Mouse (Mus musculus) intestine, embryonic 15.5 days (tissue): ENCODE results near the gene Gm10100. TPM values are rescaled to one million over a fixed set of nuclear protein-coding genes. Genes with fewer than 3 reads are reported as not detected.
"Not testable (repeated sequence)": the region's sequence is repeated elsewhere in the genome, so short reads cannot be mapped to it uniquely, and the experiment has no call there.

Source experiments
- ATAC-seq: fragments of 200-750 bp; cut with Nextera tagmentation; 2 replicates; pipeline ENCODE4 v1.8.0; 2017; ENCODE audit warnings: moderate TSS enrichment, moderate library complexity
- H3K27ac ChIP-seq: fragments of 300-500 bp; sonication (generic); 2 replicates; pipeline ENCODE4 v1.5.1; 2015; ENCODE audit warnings: mild to moderate bottlenecking, inconsistent platforms
- H3K27me3 ChIP-seq: fragments of 300-500 bp; sonication (generic); replicated peaks from 2 replicates; pipeline ENCODE4 v1.6.1; 2015; ENCODE audit warnings: inconsistent platforms
- H3K36me3 ChIP-seq: fragments of 300-500 bp; sonication (generic); 2 replicates; pipeline ENCODE4 v1.6.1; 2015; ENCODE audit warnings: inconsistent platforms
- H3K4me1 ChIP-seq: fragments of 300-500 bp; sonication (generic); replicated peaks from 2 replicates; pipeline ENCODE4 v1.6.1; 2015; ENCODE audit warnings: inconsistent platforms
- H3K4me2 ChIP-seq: fragments of 300-500 bp; sonication (generic); replicated peaks from 2 replicates; pipeline ENCODE4 v1.6.1; 2015; ENCODE audit warnings: mild to moderate bottlenecking, inconsistent platforms
- H3K4me3 ChIP-seq: fragments of 300-500 bp; sonication (generic); replicated peaks from 2 replicates; pipeline ENCODE4 v1.5.1; 2015; ENCODE audit warnings: inconsistent platforms
- H3K9ac ChIP-seq: fragments of 300-500 bp; sonication (generic); 2 replicates; pipeline ENCODE4 v1.6.1; 2015; ENCODE audit warnings: inconsistent platforms
- H3K9me3 ChIP-seq: fragments of 300-500 bp; sonication (generic); 2 replicates; pipeline ENCODE4 v1.6.1; 2016; ENCODE audit warnings: inconsistent platforms
- WGBS: fragments of 180-500 bp; shearing (Covaris S2); methylation state at CpG from one replicate; pipeline ENCODE4 v1.1.7; 2015; 5-methylcytosine and 5-hydroxymethylcytosine counted together
- polyA plus RNA-seq: library from polyadenylated mRNA; unstranded; fragments of >200 nt; fragmentation: Nextera tagmentation; extraction: Ambion mirVana; gene quantifications from 2 replicates; pipeline ENCODE4 v1.2.1, GENCODE M21; 2015

Gene Gm10100
- polyA plus RNA-seq, 1 experiment from 2014 or later = not detected

GRCm38 (mm10) chr10:77769727-77770126 is 43.4 kb downstream of the Gm10100 start:
- no peak for ATAC-seq

GRCm38 (mm10) chr10:77771225-77771624 is 44.9 kb downstream of the Gm10100 start, which contains the start of gene Gm3238:
Gene Gm3238, minus strand, starts transcription at chr10:77771325.
- H3K27ac ChIP-seq, H3K4me2 ChIP-seq, ATAC-seq, H3K9ac ChIP-seq, H3K4me1 ChIP-seq, H3K4me3 ChIP-seq, H3K36me3 ChIP-seq, H3K9me3 ChIP-seq, H3K27me3 ChIP-seq: not testable (repeated sequence)
- WGBS = 22% methylated on average over 1 of the region's 1 CpGs

More at GRCm38 (mm10) chr10:77769727-77770126, 43.4 kb downstream of the Gm10100 start:
- no peak overlapping the region for H3K9ac ChIP-seq
- H3K4me2 ChIP-seq = no peak overlapping the region
- H3K27ac ChIP-seq = no peak overlapping the region
- H3K4me1 ChIP-seq = no peaks in the 10 kb centered on the region
- H3K4me3 ChIP-seq = no peak overlapping the region
- H3K36me3 ChIP-seq = no peaks in the 10 kb centered on the region
- 73% methylated on average over 1 of the region's 1 CpGs for WGBS
- H3K9me3 ChIP-seq = no peaks in the 10 kb centered on the region
- no peaks in the 10 kb centered on the region for H3K27me3 ChIP-seq

GRCm38 (mm10) chr10:77772142-77772541 is 45.9 kb downstream of the Gm10100 start:
- WGBS = 68% methylated on average over 2 of the region's 3 CpGs
- ATAC-seq, H3K4me1 ChIP-seq, H3K36me3 ChIP-seq, H3K9me3 ChIP-seq, H3K27ac ChIP-seq, H3K4me3 ChIP-seq, H3K4me2 ChIP-seq, H3K9ac ChIP-seq, H3K27me3 ChIP-seq: not testable (repeated sequence)

Other genes starting within 250 kb of the Gm10100 start
- gene Fam207a, start 210.7 kb upstream of the Gm10100 start, polyA plus RNA-seq = 39.1 and 40.3 TPM in 2 replicates
- gene Itgb2, start 196.2 kb upstream of the Gm10100 start, polyA plus RNA-seq = 3.2 and 3.7 TPM in 2 replicates
- 146 and 156 TPM in 2 replicates for gene Pttg1ip, start 144.8 kb upstream of the Gm10100 start, polyA plus RNA-seq
- gene Sumo3, start 120.4 kb upstream of the Gm10100 start, polyA plus RNA-seq = 338 and 345 TPM in 2 replicates
- gene Gm49325, start 120.3 kb upstream of the Gm10100 start, polyA plus RNA-seq = 4.1 and 5.4 TPM in 2 replicates
- 65.0 and 70.3 TPM in 2 replicates for gene Ube2g2, start 104.2 kb upstream of the Gm10100 start, polyA plus RNA-seq
- 0.47 and 0.53 TPM in 2 replicates for gene Tspear, start 39.9 kb upstream of the Gm10100 start, polyA plus RNA-seq
- gene Gm19402, start 35.7 kb upstream of the Gm10100 start, polyA plus RNA-seq = not detected in 2 replicates
- not detected in 2 replicates for gene Gm9508, start 29.3 kb upstream of the Gm10100 start, polyA plus RNA-seq
- not detected in 2 replicates for gene Gm10272, start 19.9 kb upstream of the Gm10100 start, polyA plus RNA-seq
- not detected in 2 replicates for gene Gm10024, start 15.0 kb upstream of the Gm10100 start, polyA plus RNA-seq
- not detected in 2 replicates for gene Gm10142, start 10.7 kb upstream of the Gm10100 start, polyA plus RNA-seq
- gene Krtap12-1, start 5.9 kb upstream of the Gm10100 start, polyA plus RNA-seq = not detected in 2 replicates
- gene Gm18596, start 16.2 kb downstream of the Gm10100 start, polyA plus RNA-seq = not detected in 2 replicates
- gene Gm9736, start 24.9 kb downstream of the Gm10100 start, polyA plus RNA-seq = not detected in 2 replicates
- gene Gm3233, start 33.2 kb downstream of the Gm10100 start, polyA plus RNA-seq = not detected in 2 replicates
- not detected in 2 replicates for gene Gm3238, start 44.8 kb downstream of the Gm10100 start, polyA plus RNA-seq
- not detected in 2 replicates for gene Gm7138, start 50.5 kb downstream of the Gm10100 start, polyA plus RNA-seq
- not detected in 2 replicates for gene Gm3250, start 56.1 kb downstream of the Gm10100 start, polyA plus RNA-seq
- not detected in 2 replicates for gene Gm7137, start 61.7 kb downstream of the Gm10100 start, polyA plus RNA-seq
- gene Gm9639, start 68.6 kb downstream of the Gm10100 start, polyA plus RNA-seq = not detected in 2 replicates
- not detected in 2 replicates for gene Gm19668, start 72.6 kb downstream of the Gm10100 start, polyA plus RNA-seq
- not detected in 2 replicates for gene Gm9507, start 85.4 kb downstream of the Gm10100 start, polyA plus RNA-seq
- gene Gm2696, start 88.2 kb downstream of the Gm10100 start, polyA plus RNA-seq = not detected in 2 replicates
- not detected in 2 replicates for gene Krtap10-4, start 100.6 kb downstream of the Gm10100 start, polyA plus RNA-seq
- gene Krtap10-10, start 109.5 kb downstream of the Gm10100 start, polyA plus RNA-seq = not detected in 2 replicates
- not detected in 2 replicates for gene Gm36176, start 120.3 kb downstream of the Gm10100 start, polyA plus RNA-seq
- not detected in 2 replicates for gene Gm10318, start 126.4 kb downstream of the Gm10100 start, polyA plus RNA-seq
- not detected in 2 replicates for gene Gm3285, start 135.5 kb downstream of the Gm10100 start, polyA plus RNA-seq
- gene Lrrc3, start 176.1 kb downstream of the Gm10100 start, polyA plus RNA-seq = 3.9 TPM in 2 replicates
- gene Trpm2, start 244.1 kb downstream of the Gm10100 start, polyA plus RNA-seq = 1.1 and 1.2 TPM in 2 replicates